Mouse (Mus musculus): ENCODE data around the gene Hes2. TPM values are rescaled to one million over a fixed set of nuclear protein-coding genes. Genes with fewer than 3 reads are reported as not detected.

The Hes2 gene
- polyA plus RNA-seq, 1 experiment from 2014 or later, result not detected

DNA sequence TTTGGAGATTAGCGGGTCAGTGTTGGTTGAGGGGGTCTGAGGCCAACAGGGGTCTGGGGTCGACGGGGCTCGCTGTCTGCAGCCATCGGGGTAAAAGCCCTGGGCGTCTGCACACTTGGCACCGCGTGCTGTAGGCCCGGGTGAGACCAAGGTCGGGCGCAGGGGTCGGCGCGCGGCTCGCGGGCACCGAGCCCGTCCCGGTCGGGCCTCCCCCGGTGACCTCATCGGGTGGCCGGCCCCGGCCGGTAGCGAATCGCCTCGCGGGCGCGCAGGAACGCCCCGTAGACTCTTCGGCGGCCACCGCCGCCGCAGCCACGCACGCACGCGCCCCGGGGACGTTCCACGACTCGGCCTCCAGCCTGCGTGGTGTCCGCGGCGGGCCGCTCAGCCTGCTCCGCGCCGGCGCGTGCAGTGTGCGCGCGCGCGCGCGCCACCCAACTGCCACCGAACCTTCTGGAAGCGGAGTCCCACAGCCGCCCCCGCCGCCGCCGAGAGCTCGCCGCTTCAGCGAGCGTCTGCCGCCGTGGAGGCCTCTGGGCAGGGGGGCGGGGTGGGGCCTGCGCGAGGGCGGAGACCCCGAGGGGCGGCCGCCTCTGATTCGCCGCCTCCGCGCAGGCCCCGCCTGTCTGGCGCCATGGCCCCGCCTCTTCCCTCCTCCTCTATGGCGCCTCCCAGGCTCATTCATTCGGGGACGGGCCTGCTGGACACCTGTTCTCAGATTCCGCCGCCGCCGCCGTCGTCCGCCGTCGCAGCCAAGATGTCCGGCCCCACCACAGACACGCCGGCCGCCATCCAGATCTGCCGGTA lies 19.1 kb downstream of the Hes2 start, which contains the start of gene Acot7:
Acot7 (plus strand) TSS at position 598 of the 807 bp plus-strand sequence.
- H3K27ac ChIP-seq (ENCODE audit: low read depth, low read length), result peak within 1 kb of the TSS; percentile 75; the same call in 1 of the 2 replicates
- ATAC-seq (peak; percentile 97), DNase-seq (ENCODE audit: low spot score) (peak; percentile 96)
- peak within 1 kb of the TSS; percentile 70 for H3K4me3 ChIP-seq (ENCODE audit: low read depth, low read length)
- WGBS, result under 1% methylated on average over 84 of the region's 108 CpGs
- H3K9me3 ChIP-seq (replicated peaks; ENCODE audit: control insufficient read depth, low read length), result no peaks in the 10 kb centered on the region
- H3K4me2 ChIP-seq (ENCODE audit: low read length), result peak within 1 kb of the TSS; percentile 81
- H3K27me3 ChIP-seq (replicated peaks; ENCODE audit: control insufficient read depth, insufficient read depth, low read length), result peaks cover 5% of the 10 kb centered on the region; the same call in 1 of the 2 replicates
- H3K9ac ChIP-seq (ENCODE audit: low read length), result peak within 1 kb of the TSS; percentile 86
- H3K36me3 ChIP-seq (ENCODE audit: control insufficient read depth, insufficient read depth, low read length), result 0 out of 2 replicates have a peak, but pooled peaks cover 3% of the 10 kb centered on the region
- H3K4me1 ChIP-seq (ENCODE audit: control insufficient read depth, insufficient read depth, low read length), result peaks cover 6% of the 10 kb centered on the region

DNA sequence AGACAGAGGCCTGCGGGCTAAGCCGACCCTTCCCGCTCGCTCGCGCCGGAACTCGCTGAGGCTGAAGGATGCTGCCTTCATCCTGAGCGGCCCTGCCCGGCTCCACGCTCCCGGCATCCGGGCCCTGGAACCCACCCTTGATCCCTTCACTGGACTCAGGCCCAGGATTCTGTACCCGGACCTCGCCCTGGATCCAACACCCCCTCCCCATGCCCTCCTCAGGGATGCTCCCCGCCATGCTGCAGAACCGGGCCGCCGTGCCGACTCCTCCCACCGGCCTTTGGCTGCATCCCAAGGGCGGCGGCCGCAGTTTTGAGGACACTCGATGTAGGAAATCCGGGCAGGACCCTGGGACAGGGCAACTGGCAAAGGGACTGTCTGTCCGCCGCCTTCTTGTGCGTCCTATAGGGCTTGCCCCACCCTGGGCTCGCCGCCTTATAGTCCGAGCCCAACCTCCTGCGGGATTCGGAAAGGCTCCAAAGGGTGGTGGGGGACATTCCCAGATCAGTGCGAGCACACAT lies 19.7 kb downstream of the Hes2 start:
- DNase-seq (ENCODE audit: low spot score) (peak; percentile 37), ATAC-seq (peak; percentile 70)
- Histone ChIP-seq H3K4me1 (ENCODE audit: control insufficient read depth, insufficient read depth, low read length) (peaks cover 6% of the 10 kb centered on the region), H3K9ac (ENCODE audit: low read length) (peak overlapping the region; percentile 83), H3K9me3 (replicated peaks; ENCODE audit: control insufficient read depth, low read length) (no peaks in the 10 kb centered on the region), H3K27me3 (replicated peaks; ENCODE audit: control insufficient read depth, insufficient read depth, low read length) (peaks cover 5% of the 10 kb centered on the region; the same call in 1 of the 2 replicates), H3K27ac (ENCODE audit: low read depth, low read length) (no peak overlapping the region), H3K4me2 (ENCODE audit: low read length) (peak overlapping the region; percentile 81), H3K4me3 (ENCODE audit: low read depth, low read length) (peak overlapping the region; percentile 70), H3K36me3 (ENCODE audit: control insufficient read depth, insufficient read depth, low read length) (0 out of 2 replicates have a peak, but pooled peaks cover 4% of the 10 kb centered on the region)
- WGBS, result under 1% methylated on average over 35 of the region's 35 CpGs

- peak overlapping the region; percentile 81 for H3K4me2 ChIP-seq (ENCODE audit: low read length)
- no peaks in the 10 kb centered on the region for H3K9me3 ChIP-seq (replicated peaks; ENCODE audit: control insufficient read depth, low read length)
- peak overlapping the region; percentile 83 for H3K9ac ChIP-seq (ENCODE audit: low read length)
- no peak overlapping the region for H3K27ac ChIP-seq (ENCODE audit: low read depth, low read length)
- 0 out of 2 replicates have a peak, but pooled peaks cover 7% of the 10 kb centered on the region for H3K36me3 ChIP-seq (ENCODE audit: control insufficient read depth, insufficient read depth, low read length)
- H3K4me3 ChIP-seq (ENCODE audit: low read depth, low read length), result peak overlapping the region; percentile 70
- H3K4me1 ChIP-seq (ENCODE audit: control insufficient read depth, insufficient read depth, low read length), result peaks cover 6% of the 10 kb centered on the region
- no peak for ATAC-seq
- H3K27me3 ChIP-seq (replicated peaks; ENCODE audit: control insufficient read depth, insufficient read depth, low read length), result peaks cover 5% of the 10 kb centered on the region; the same call in 1 of the 2 replicates
- no peak for DNase-seq (ENCODE audit: low spot score)
- 25% methylated on average over 16 of the region's 16 CpGs for WGBS
These were observed 20.4 kb downstream of the Hes2 start for GRCm38 (mm10) chr4:152178916-152179705.

GRCm38 (mm10) chr4:152179946-152180660 lies 21.4 kb downstream of the Hes2 start:
- Histone ChIP-seq H3K9me3 (replicated peaks; ENCODE audit: control insufficient read depth, low read length) (no peaks in the 10 kb centered on the region), H3K27ac (ENCODE audit: low read depth, low read length) (no peak overlapping the region), H3K27me3 (replicated peaks; ENCODE audit: control insufficient read depth, insufficient read depth, low read length) (peaks cover 5% of the 10 kb centered on the region; the same call in 1 of the 2 replicates), H3K9ac (ENCODE audit: low read length) (no peak overlapping the region; the same call in 1 of the 2 replicates), H3K4me2 (ENCODE audit: low read length) (no peak overlapping the region), H3K4me1 (ENCODE audit: control insufficient read depth, insufficient read depth, low read length) (peaks cover 7% of the 10 kb centered on the region), H3K4me3 (ENCODE audit: low read depth, low read length) (no peak overlapping the region), H3K36me3 (ENCODE audit: control insufficient read depth, insufficient read depth, low read length) (0 out of 2 replicates have a peak, but pooled peaks cover 7% of the 10 kb centered on the region)
- ATAC-seq (no peak), DNase-seq (ENCODE audit: low spot score) (no peak)
- WGBS, result 89% methylated on average over 16 of the region's 16 CpGs

- no peak overlapping the region for H3K9ac ChIP-seq (ENCODE audit: low read length)
- ATAC-seq (no peak), DNase-seq (ENCODE audit: low spot score) (no peak)
- 0 out of 2 replicates have a peak, but pooled peaks cover 7% of the 10 kb centered on the region for H3K36me3 ChIP-seq (ENCODE audit: control insufficient read depth, insufficient read depth, low read length)
- no peaks in the 10 kb centered on the region for H3K9me3 ChIP-seq (replicated peaks; ENCODE audit: control insufficient read depth, low read length)
- no peak overlapping the region for H3K27ac ChIP-seq (ENCODE audit: low read depth, low read length)
- no peak overlapping the region for H3K4me2 ChIP-seq (ENCODE audit: low read length)
- peaks cover 24% of the 10 kb centered on the region for H3K4me1 ChIP-seq (ENCODE audit: control insufficient read depth, insufficient read depth, low read length)
- H3K27me3 ChIP-seq (replicated peaks; ENCODE audit: control insufficient read depth, insufficient read depth, low read length), result 0 out of 2 replicates have a peak, but pooled peaks cover 3% of the 10 kb centered on the region
- WGBS, result 92% methylated on average over 10 of the region's 10 CpGs
- no peak overlapping the region for H3K4me3 ChIP-seq (ENCODE audit: low read depth, low read length)
These were observed 23.5 kb downstream of the Hes2 start for GRCm38 (mm10) chr4:152182205-152182604.

DNA sequence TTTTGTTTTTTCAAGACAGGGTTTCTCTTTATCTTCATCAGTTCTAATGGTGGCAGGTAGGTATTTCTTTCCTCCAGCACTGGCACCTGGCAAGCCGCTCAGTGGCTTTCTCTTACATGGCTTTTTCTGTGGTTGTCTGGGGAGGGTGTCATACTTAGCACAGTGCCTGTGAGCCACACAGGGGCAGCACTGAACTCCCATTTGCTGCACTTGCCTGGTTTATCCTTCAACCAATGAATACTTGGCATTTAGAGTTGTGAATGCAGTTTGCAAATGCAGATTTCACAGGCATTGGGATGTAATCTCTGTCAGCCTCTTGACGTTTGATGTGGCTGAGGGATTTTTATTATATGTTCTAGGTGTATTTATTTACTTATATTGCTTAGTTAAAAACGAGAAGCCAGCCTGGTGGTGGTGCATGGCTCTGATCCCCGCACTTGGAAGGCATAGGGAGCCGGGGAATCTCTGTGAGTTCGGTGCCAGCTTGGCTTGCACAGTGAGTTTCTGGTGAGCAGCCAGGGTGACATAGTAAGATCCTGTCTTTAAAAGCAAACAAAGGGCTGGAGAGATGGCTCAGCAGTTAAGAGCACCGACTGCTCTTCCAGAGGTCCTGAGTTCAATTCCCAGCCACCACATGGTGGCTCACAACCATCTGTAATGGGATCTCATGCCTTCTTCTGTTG lies 25.8 kb downstream of the Hes2 start:
- Histone ChIP-seq H3K4me2 (ENCODE audit: low read length) (no peak overlapping the region), H3K9me3 (replicated peaks; ENCODE audit: control insufficient read depth, low read length) (no peaks in the 10 kb centered on the region), H3K27me3 (replicated peaks; ENCODE audit: control insufficient read depth, insufficient read depth, low read length) (no peaks in the 10 kb centered on the region), H3K9ac (ENCODE audit: low read length) (no peak overlapping the region), H3K36me3 (ENCODE audit: control insufficient read depth, insufficient read depth, low read length) (0 out of 2 replicates have a peak, but pooled peaks cover 7% of the 10 kb centered on the region), H3K4me1 (ENCODE audit: control insufficient read depth, insufficient read depth, low read length) (peaks cover 19% of the 10 kb centered on the region), H3K4me3 (ENCODE audit: low read depth, low read length) (no peak overlapping the region), H3K27ac (ENCODE audit: low read depth, low read length) (peak overlapping the region; percentile 76)
- 51% methylated on average over 7 of the region's 7 CpGs for WGBS
- ATAC-seq, result peak; percentile 41; the same call in 1 of the 2 replicates
- peak; percentile 67 for DNase-seq (ENCODE audit: low spot score)

DNA sequence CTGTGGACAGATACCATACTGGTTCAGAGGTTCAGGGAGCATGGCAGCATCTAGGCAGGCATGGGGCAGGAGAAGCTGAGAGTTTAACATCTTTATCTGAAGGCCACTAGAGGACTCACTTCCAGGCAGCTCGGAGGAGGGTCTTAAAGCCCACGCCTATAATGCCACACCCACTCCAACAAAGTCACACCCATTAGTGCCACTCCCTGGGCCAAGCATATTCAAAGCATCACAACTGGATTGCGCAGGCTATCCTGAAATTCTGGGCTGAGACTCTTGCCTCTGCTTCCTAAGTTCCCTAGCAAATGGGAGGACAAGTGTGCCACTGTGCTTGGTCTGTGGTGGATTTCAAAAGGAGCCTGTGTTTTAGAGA lies 26.5 kb downstream of the Hes2 start:
- 9% methylated on average over 3 of the region's 3 CpGs for whole genome bisulfite sequencing
- Histone ChIP-seq H3K27ac (ENCODE audit: low read depth, low read length) (peak overlapping the region; percentile 76), H3K4me3 (ENCODE audit: low read depth, low read length) (no peak overlapping the region), H3K9ac (ENCODE audit: low read length) (peak overlapping the region; percentile 56; the same call in 1 of the 2 replicates), H3K27me3 (replicated peaks; ENCODE audit: control insufficient read depth, insufficient read depth, low read length) (no peaks in the 10 kb centered on the region), H3K4me1 (ENCODE audit: control insufficient read depth, insufficient read depth, low read length) (peaks cover 18% of the 10 kb centered on the region), H3K36me3 (ENCODE audit: control insufficient read depth, insufficient read depth, low read length) (0 out of 2 replicates have a peak, but pooled peaks cover 7% of the 10 kb centered on the region), H3K9me3 (replicated peaks; ENCODE audit: control insufficient read depth, low read length) (no peaks in the 10 kb centered on the region), H3K4me2 (ENCODE audit: low read length) (peak overlapping the region; percentile 45)
- DNase-seq (ENCODE audit: low spot score) (peak; percentile 61), ATAC-seq (peak; percentile 60)

Data from forebrain, embryonic 14.5 days (tissue).